Mouse (Mus musculus): ENCODE measurements around the gene Cnot1.

- no peak for TF ChIP-seq GATA1 (IDR thresholded peaks at IDR 0.05; ENCODE audit: low read length)
- TF ChIP-seq TAL1 (IDR thresholded peaks at IDR 0.05; ENCODE audit: low read length), result no peak
Observed at GRCm38 (mm10) chr8:95714837-95715413, 92.3 kb downstream of the Cnot1 start.

Measured in erythroblast, embryonic 14.5 days (primary cell).